ENCODE assay signal across 12 mouse cellular contexts in the genomic region with DNA sequence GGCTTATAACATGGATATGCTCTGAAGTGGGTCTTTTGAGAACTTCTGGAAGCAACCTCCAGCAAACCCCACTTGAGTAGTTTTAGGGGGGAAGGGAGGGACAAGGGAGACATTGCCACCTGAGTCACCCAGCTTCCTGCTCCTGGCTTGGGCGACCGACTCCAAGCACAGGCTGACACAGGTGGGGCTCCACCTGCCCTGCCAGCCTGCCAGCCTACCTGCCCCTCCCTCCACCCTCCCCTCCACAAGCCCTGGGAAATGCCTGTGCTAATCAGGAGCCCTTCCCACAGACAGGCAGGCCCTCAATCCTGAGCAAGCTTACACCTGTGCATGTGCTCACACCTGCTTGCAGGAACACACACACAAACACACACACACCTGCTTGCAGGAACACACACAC. TPM values are rescaled to one million over a fixed set of nuclear protein-coding genes. Genes with fewer than 3 reads are reported as not detected.
DNase-seq lines count a peak whose midpoint lies in the region; ATAC-seq and TF ChIP-seq lines count a peak whose summit lies in the region.
"Had no signal": no experiment of that assay in that cellular context is flagged by ENCODE, and none has a peak within 500 bp of the region (broad histone marks: within the 10 kb centered on the region; RNA-seq: fewer than 3 reads in every experiment).

No protein-coding gene starts in this region.

- H3K27ac ChIP-seq in liver, embryonic 12.5 days = peak overlapping the region; percentile 38; the same call in 1 of the 2 replicates
- no peak overlapping the region for H3K27ac ChIP-seq in liver, postnatal 0 days (ENCODE audit: low read depth)
- peak overlapping the region; percentile 61 for H3K27ac ChIP-seq in lung, embryonic 14.5 days (ENCODE audit: low read depth)
- H3K27ac ChIP-seq in stomach, embryonic 15.5 days = peak overlapping the region; percentile 84
- H3K27ac ChIP-seq: macrophage had no signal

- H3K27me3 ChIP-seq in liver, embryonic 12.5 days (replicated peaks) = 0 out of 2 replicates have a peak, but pooled peaks cover under 1% of the 10 kb centered on the region
- no peaks in the 10 kb centered on the region for H3K27me3 ChIP-seq in liver, postnatal 0 days (ENCODE audit: insufficient read depth, low read length)
- no peaks in the 10 kb centered on the region for H3K27me3 ChIP-seq in lung, embryonic 14.5 days (ENCODE audit: insufficient read depth, low read length)
- H3K27me3 ChIP-seq in stomach, embryonic 15.5 days (replicated peaks) = no peaks in the 10 kb centered on the region

- ATAC-seq in liver, embryonic 12.5 days = no peak
- no peak for ATAC-seq in liver, postnatal 0 days
- ATAC-seq in lung, embryonic 14.5 days (ENCODE audit: insufficient read depth) = no peak
- ATAC-seq in stomach, embryonic 15.5 days (ENCODE audit: insufficient read depth, low FRiP score, low read depth) = peak; percentile 70
- ATAC-seq: forebrain, postnatal 0 days had no signal

- H3K4me3 ChIP-seq in liver, embryonic 12.5 days = no peak overlapping the region
- no peak overlapping the region for H3K4me3 ChIP-seq in liver, postnatal 0 days (ENCODE audit: low read depth, low read length)
- H3K4me3 ChIP-seq in lung, embryonic 14.5 days (ENCODE audit: low read depth, low read length) = no peak overlapping the region
- H3K4me3 ChIP-seq in stomach, embryonic 15.5 days (replicated peaks) = no peak overlapping the region

- TF ChIP-seq CTCF in liver, postnatal 0 days (IDR thresholded peaks at IDR 0.05; ENCODE audit: low read depth) = no peak
- no peak for TF ChIP-seq CTCF in lung, embryonic 14.5 days (IDR thresholded peaks at IDR 0.05; ENCODE audit: low read depth)

- H3K9me3 ChIP-seq in liver, embryonic 12.5 days (replicated peaks) = no peaks in the 10 kb centered on the region
- H3K9me3 ChIP-seq in liver, postnatal 0 days (ENCODE audit: low read length) = no peaks in the 10 kb centered on the region
- H3K9me3 ChIP-seq in lung, embryonic 14.5 days (ENCODE audit: low read depth, low read length) = no peaks in the 10 kb centered on the region
- H3K9me3 ChIP-seq in stomach, embryonic 15.5 days = no peaks in the 10 kb centered on the region

- peaks cover 55% of the 10 kb centered on the region for H3K4me1 ChIP-seq in liver, embryonic 12.5 days
- peaks cover 7% of the 10 kb centered on the region for H3K4me1 ChIP-seq in liver, postnatal 0 days (ENCODE audit: insufficient read depth)
- peaks cover 22% of the 10 kb centered on the region; the same call in 1 of the 2 replicates for H3K4me1 ChIP-seq in lung, embryonic 14.5 days (ENCODE audit: insufficient read depth)
- peaks cover 40% of the 10 kb centered on the region for H3K4me1 ChIP-seq in stomach, embryonic 15.5 days

- intact Hi-C loops in heart, postnatal 25 days (cut with DNase I) = no loop called here

- TF ChIP-seq EP300 in liver, postnatal 0 days (IDR thresholded peaks at IDR 0.05; ENCODE audit: low read depth) = no peak

- DNase-seq in heart, adult 11 months = peak; percentile 93
- no peak for DNase-seq in heart, postnatal 25 days (ENCODE audit: low spot score)
- no peak for DNase-seq in liver, postnatal 0 days
- peak; percentile 29 for DNase-seq in lung, embryonic 14.5 days
- no peak for DNase-seq in frontal cortex, postnatal 25 days (ENCODE audit: low spot score in 2 of 2)
- no peak for DNase-seq in thymus, postnatal 14 days
- DNase-seq: cerebellum, postnatal 36 days; forebrain, postnatal 0 days had no signal

- H3K36me3 ChIP-seq in liver, embryonic 12.5 days = no peaks in the 10 kb centered on the region
- no peaks in the 10 kb centered on the region for H3K36me3 ChIP-seq in liver, postnatal 0 days (replicated peaks; ENCODE audit: insufficient read depth, low read length)
- 0 out of 2 replicates have a peak, but pooled peaks cover 6% of the 10 kb centered on the region for H3K36me3 ChIP-seq in lung, embryonic 14.5 days (ENCODE audit: insufficient read depth)
- no peaks in the 10 kb centered on the region for H3K36me3 ChIP-seq in stomach, embryonic 15.5 days

- H3K9ac ChIP-seq in liver, embryonic 12.5 days = peak overlapping the region; percentile 37; the same call in 1 of the 2 replicates
- no peak overlapping the region for H3K9ac ChIP-seq in liver, postnatal 0 days (replicated peaks)
- H3K9ac ChIP-seq in lung, embryonic 14.5 days = no peak overlapping the region
- no peak overlapping the region for H3K9ac ChIP-seq in stomach, embryonic 15.5 days
- H3K9ac ChIP-seq: forebrain, postnatal 0 days had no signal

- H3K4me2 ChIP-seq in liver, embryonic 12.5 days = peak overlapping the region; percentile 49
- no peak overlapping the region for H3K4me2 ChIP-seq in liver, postnatal 0 days (ENCODE audit: low read depth, low read length)
- H3K4me2 ChIP-seq in lung, embryonic 14.5 days = no peak overlapping the region
- H3K4me2 ChIP-seq in stomach, embryonic 15.5 days = peak overlapping the region; percentile 19

- 86% methylated on average over 2 of the region's 2 CpGs for WGBS in liver, embryonic 12.5 days (ENCODE audit: insufficient replicate concordance)
- 58% methylated on average over 2 of the region's 2 CpGs for WGBS in liver, postnatal 0 days (ENCODE audit: insufficient replicate concordance)
- WGBS in lung, embryonic 14.5 days = 43% methylated on average over 2 of the region's 2 CpGs
- 44% methylated on average over 2 of the region's 2 CpGs for WGBS in stomach, embryonic 15.5 days

RNA-seq across cellular contexts. Expression of a gene that starts 5.1 kb away (rescaled TPM):
- total RNA-seq in heart, postnatal 25 days (2021) = 100 to 1,000 TPM; 239 to 247 TPM
- polyA plus RNA-seq in liver, embryonic 12.5 days (2016; fragmentation: Nextera tagmentation; extraction: Ambion mirVana) = 23.9 and 24.3 TPM in 2 replicates
- polyA plus RNA-seq in liver, postnatal 0 days (2015; fragmentation: Nextera tagmentation; extraction: Ambion mirVana) = 17.5 and 18.9 TPM in 2 replicates
- 88.3 and 93.1 TPM in 2 replicates for polyA plus RNA-seq in lung, embryonic 14.5 days (2014; fragmentation: Nextera tagmentation; extraction: Ambion mirVana)
- polyA plus RNA-seq in stomach, embryonic 15.5 days (2015; fragmentation: Nextera tagmentation; extraction: Ambion mirVana) = 163 and 173 TPM in 2 replicates

RNA-seq across cellular contexts. Expression of a gene that starts 12.0 kb away (rescaled TPM):
- total RNA-seq in heart, postnatal 25 days (2021) = 10 to 100 TPM; 15.4 to 15.8 TPM
- polyA plus RNA-seq in liver, embryonic 12.5 days (2016; fragmentation: Nextera tagmentation; extraction: Ambion mirVana) = 11.0 and 11.2 TPM in 2 replicates
- 3.4 and 4.6 TPM in 2 replicates for polyA plus RNA-seq in liver, postnatal 0 days (2015; fragmentation: Nextera tagmentation; extraction: Ambion mirVana)
- 64.5 and 67.3 TPM in 2 replicates for polyA plus RNA-seq in lung, embryonic 14.5 days (2014; fragmentation: Nextera tagmentation; extraction: Ambion mirVana)
- polyA plus RNA-seq in stomach, embryonic 15.5 days (2015; fragmentation: Nextera tagmentation; extraction: Ambion mirVana) = 57.6 and 61.7 TPM in 2 replicates
- total RNA-seq: MEL had no signal

RNA-seq across cellular contexts. Expression of a gene that starts 12.8 kb away (rescaled TPM):
- total RNA-seq in heart, postnatal 25 days (2021) = 10 to 100 TPM; 12.2 to 14.4 TPM
- polyA plus RNA-seq in liver, embryonic 12.5 days (2016; fragmentation: Nextera tagmentation; extraction: Ambion mirVana) = 20.1 and 23.8 TPM in 2 replicates
- polyA plus RNA-seq in liver, postnatal 0 days (2015; fragmentation: Nextera tagmentation; extraction: Ambion mirVana) = 7.4 and 9.0 TPM in 2 replicates
- 135 and 146 TPM in 2 replicates for polyA plus RNA-seq in lung, embryonic 14.5 days (2014; fragmentation: Nextera tagmentation; extraction: Ambion mirVana)
- 89.1 and 100 TPM in 2 replicates for polyA plus RNA-seq in stomach, embryonic 15.5 days (2015; fragmentation: Nextera tagmentation; extraction: Ambion mirVana)
- polyA plus RNA-seq: macrophage had no signal

RNA-seq across cellular contexts. Expression of a gene that starts 38.9 kb away (rescaled TPM):
- total RNA-seq in heart, postnatal 25 days (2021) = 10 to 100 TPM; 30.2 to 33.3 TPM
- polyA plus RNA-seq in liver, embryonic 12.5 days (2016; fragmentation: Nextera tagmentation; extraction: Ambion mirVana) = 38.3 and 38.6 TPM in 2 replicates
- polyA plus RNA-seq in liver, postnatal 0 days (2015; fragmentation: Nextera tagmentation; extraction: Ambion mirVana) = 11.1 and 11.9 TPM in 2 replicates
- 127 and 136 TPM in 2 replicates for polyA plus RNA-seq in lung, embryonic 14.5 days (2014; fragmentation: Nextera tagmentation; extraction: Ambion mirVana)
- 108 TPM in 2 replicates for polyA plus RNA-seq in stomach, embryonic 15.5 days (2015; fragmentation: Nextera tagmentation; extraction: Ambion mirVana)

RNA-seq across cellular contexts. Expression of a gene that starts 39.0 kb away (rescaled TPM):
- total RNA-seq in heart, postnatal 25 days (2021) = under 1 TPM; 0.88 to 0.92 TPM
- 0.12 and 0.32 TPM in 2 replicates for polyA plus RNA-seq in liver, embryonic 12.5 days (2016; fragmentation: Nextera tagmentation; extraction: Ambion mirVana)
- 0.07 TPM in 2 replicates for polyA plus RNA-seq in liver, postnatal 0 days (2015; fragmentation: Nextera tagmentation; extraction: Ambion mirVana)
- polyA plus RNA-seq in lung, embryonic 14.5 days (2014; fragmentation: Nextera tagmentation; extraction: Ambion mirVana) = 0.24 and 0.58 TPM in 2 replicates
- polyA plus RNA-seq in stomach, embryonic 15.5 days (2015; fragmentation: Nextera tagmentation; extraction: Ambion mirVana) = 0.51 and 0.59 TPM in 2 replicates

Comparison
In these comparisons a context has a peak if more than half of its experiments do, and no peak if none do; other contexts are left out.
1. DNase-seq: peak in heart, adult 11 months (single experiment) and lung, embryonic 14.5 days (single experiment); none in heart, postnatal 25 days (single experiment), liver, postnatal 0 days (single experiment), frontal cortex, postnatal 25 days (0 of 2) and thymus, postnatal 14 days (single experiment).
2. H3K4me2 ChIP-seq: peak in liver, embryonic 12.5 days (single experiment) and stomach, embryonic 15.5 days (single experiment); none in liver, postnatal 0 days (single experiment) and lung, embryonic 14.5 days (single experiment).